Mouse (Mus musculus): Measurements from ENCODE around the gene Fermt1.

GRCm38 (mm10) chr2:132876991-132877390 lies 68.7 kb downstream of the Fermt1 start:
- TF ChIP-seq POLR2A (IDR thresholded peaks at IDR 0.05; ENCODE audit: borderline replicate concordance, extremely low read depth, low read depth, low read length), result no peak
- no peak for TF ChIP-seq CTCF (IDR thresholded peaks at IDR 0.05; ENCODE audit: insufficient read depth, low read length)

Measured in lung, adult 2 months (tissue).